Mouse (Mus musculus) MEL (cell line): Measurements from ENCODE around the gene Lsamp. TPM values are rescaled to one million over a fixed set of nuclear protein-coding genes. Genes with fewer than 3 reads are reported as not detected.

Experiments
- DNase-seq: peaks from one replicate; pipeline ENCODE4 v3.0.0; 2011; ENCODE audit warnings: low read depth, low spot score
- H3K27ac ChIP-seq: 2 replicates; pipeline ENCODE4 v1.5.1; 2012; ENCODE audit warnings: low read depth, mild to moderate bottlenecking, control low read depth, low read length, moderate library complexity; ENCODE audit not compliant: control insufficient read depth
- H3K27me3 ChIP-seq, 2 experiments: fragments of 150-350 bp in 1 of 2; sonication (generic) in 1 of 2; 2 replicates each; pipeline ENCODE4 v1.6.1; 2012; ENCODE audit warnings: low read length in 2 of 2, mild to moderate bottlenecking in 2 of 2, improper control_type of control experiment in 1 of 2, moderate library complexity in 1 of 2; ENCODE audit not compliant: insufficient read depth in 2 of 2, control insufficient read depth in 1 of 2
- H3K36me3 ChIP-seq, 2 experiments: 2 replicates each; pipeline ENCODE4 v1.6.1; 2012 to 2014; ENCODE audit warnings: low read length in 2 of 2, improper control_type of control experiment in 1 of 2, inconsistent platforms in 1 of 2, mild to moderate bottlenecking in 1 of 2; ENCODE audit not compliant: insufficient read depth in 2 of 2, control insufficient read depth in 1 of 2
- H3K4me1 ChIP-seq, 2 experiments: fragments of 150-350 bp in 1 of 2; sonication (generic) in 1 of 2; 2 replicates each; pipeline ENCODE4 v1.6.1; 2012; ENCODE audit warnings: low read length in 2 of 2, improper control_type of control experiment in 1 of 2, mild to moderate bottlenecking in 1 of 2; ENCODE audit not compliant: insufficient read depth in 2 of 2, control insufficient read depth in 1 of 2
- H3K4me3 ChIP-seq, 2 experiments: fragments of 150-350 bp in 1 of 2; sonication (generic) in 1 of 2; 2 replicates each; pipeline ENCODE4 v1.5.1; 2012; ENCODE audit warnings: low read depth in 2 of 2, low read length in 2 of 2, mild to moderate bottlenecking in 2 of 2, moderate library complexity in 2 of 2, control low read depth in 1 of 2, improper control_type of control experiment in 1 of 2; ENCODE audit not compliant: control insufficient read depth in 1 of 2, insufficient read depth in 1 of 2
- H3K79me2 ChIP-seq: 2 replicates; pipeline ENCODE4 v1.6.1; 2012; ENCODE audit warnings: mild to moderate bottlenecking, low read length, moderate library complexity; ENCODE audit not compliant: control insufficient read depth, poor library complexity, insufficient read depth
- H3K9ac ChIP-seq: 2 replicates; pipeline ENCODE4 v1.6.1; 2012; ENCODE audit warnings: low read depth, mild to moderate bottlenecking, control low read depth, low read length, moderate library complexity; ENCODE audit not compliant: control insufficient read depth, poor library complexity, severe bottlenecking
- H3K9me3 ChIP-seq: fragments of 150-350 bp; sonication (generic); replicated peaks from 2 replicates; pipeline ENCODE4 v1.6.1; 2012; ENCODE audit warnings: mild to moderate bottlenecking, low read length, improper control_type of control experiment, moderate library complexity; ENCODE audit not compliant: insufficient read depth
- CTCF ChIP-seq, 3 experiments: IDR thresholded peaks in 2 of 3; conservative IDR thresholded peaks in 1 of 3; 2 replicates each; pipeline ENCODE4 v1.5.1; 2011 to 2012; ENCODE audit warnings: low read length in 3 of 3, low read depth in 2 of 3, mild to moderate bottlenecking in 2 of 3, improper control_type of control experiment in 1 of 3, inconsistent platforms in 1 of 3, mixed read lengths in 1 of 3, moderate library complexity in 1 of 3; ENCODE audit not compliant: control insufficient read depth in 1 of 3, insufficient read depth in 1 of 3, poor library complexity in 1 of 3, severe bottlenecking in 1 of 3
- ELF1 ChIP-seq: IDR thresholded peaks from 2 replicates; pipeline ENCODE4 v1.6.1; 2014; ENCODE audit warnings: low read depth, mild to moderate bottlenecking, inconsistent platforms, low read length, improper control_type of control experiment, moderate library complexity
- ETS1 ChIP-seq: IDR thresholded peaks from 2 replicates; pipeline ENCODE4 v1.6.1; 2012; ENCODE audit warnings: low read depth, mild to moderate bottlenecking, inconsistent platforms, low read length, improper control_type of control experiment, moderate library complexity
- GABPA ChIP-seq: IDR thresholded peaks from 2 replicates; pipeline ENCODE4 v1.6.1; 2012; ENCODE audit warnings: low read depth, mild to moderate bottlenecking, inconsistent platforms, low read length, improper control_type of control experiment, moderate library complexity
- GATA1 ChIP-seq: IDR thresholded peaks from 2 replicates; pipeline ENCODE4 v1.6.1; 2011; ENCODE audit warnings: low read depth, low read length, improper control_type of control experiment
- HCFC1 ChIP-seq: IDR thresholded peaks from 2 replicates; pipeline ENCODE4 v1.6.1; 2012; ENCODE audit warnings: low read depth, mild to moderate bottlenecking, inconsistent platforms, low read length, improper control_type of control experiment, moderate library complexity
- JUND ChIP-seq: IDR thresholded peaks from 2 replicates; pipeline ENCODE4 v1.6.1; 2011; ENCODE audit warnings: low read depth, mild to moderate bottlenecking, improper control_type of control experiment, low read length
- MAFK ChIP-seq: IDR thresholded peaks from 2 replicates; pipeline ENCODE4 v1.6.1; 2011; ENCODE audit warnings: low read depth, mild to moderate bottlenecking, low read length, improper control_type of control experiment, borderline replicate concordance
- MAZ ChIP-seq: IDR thresholded peaks from 2 replicates; pipeline ENCODE4 v1.6.1; 2012; ENCODE audit warnings: low read depth, mild to moderate bottlenecking, inconsistent platforms, low read length, improper control_type of control experiment
- MEF2A ChIP-seq: IDR thresholded peaks from 2 replicates; pipeline ENCODE4 v1.6.1; 2014; ENCODE audit warnings: low read depth, mild to moderate bottlenecking, inconsistent platforms, low read length, improper control_type of control experiment; ENCODE audit not compliant: poor library complexity, insufficient replicate concordance, severe bottlenecking; ENCODE audit errors: extremely low read depth
- MYB ChIP-seq: IDR thresholded peaks from 2 replicates; pipeline ENCODE4 v1.6.1; 2011; ENCODE audit warnings: mild to moderate bottlenecking, low read depth, low read length, improper control_type of control experiment
- MYC ChIP-seq: IDR thresholded peaks from 2 replicates; pipeline ENCODE4 v1.6.1; 2011; ENCODE audit warnings: low read depth, mild to moderate bottlenecking, low read length, improper control_type of control experiment, moderate library complexity
- NELFE ChIP-seq: IDR thresholded peaks from 2 replicates; pipeline ENCODE4 v1.6.1; 2011; ENCODE audit warnings: low read depth, low read length, improper control_type of control experiment
- POLR2A ChIP-seq, 2 experiments: IDR thresholded peaks; 2 replicates each; pipeline ENCODE4 v1.6.1; 2011 to 2012; ENCODE audit warnings: low read length in 2 of 2, mild to moderate bottlenecking in 2 of 2, control low read depth in 1 of 2, improper control_type of control experiment in 1 of 2, low read depth in 1 of 2, moderate library complexity in 1 of 2; ENCODE audit not compliant: control insufficient read depth in 1 of 2, insufficient read depth in 1 of 2, poor library complexity in 1 of 2
- POLR2AphosphoS2 ChIP-seq: IDR thresholded peaks from 2 replicates; pipeline ENCODE4 v1.6.1; 2011; ENCODE audit warnings: low read length, improper control_type of control experiment
- RAD21 ChIP-seq: IDR thresholded peaks from 2 replicates; pipeline ENCODE4 v1.6.1; 2011; ENCODE audit warnings: mild to moderate bottlenecking, low read depth, low read length, improper control_type of control experiment
- SIN3A ChIP-seq: IDR thresholded peaks from 2 replicates; pipeline ENCODE4 v1.6.1; 2012; ENCODE audit warnings: low read length, improper control_type of control experiment, inconsistent platforms
- TAL1 ChIP-seq: IDR thresholded peaks from 2 replicates; pipeline ENCODE4 v1.6.1; 2012; ENCODE audit warnings: mild to moderate bottlenecking, inconsistent platforms, low read length, moderate library complexity, mixed read lengths
- TBP ChIP-seq: IDR thresholded peaks from 2 replicates; pipeline ENCODE4 v1.8.0; 2011; ENCODE audit warnings: low read depth, low read length, improper control_type of control experiment
- TCF12 ChIP-seq: IDR thresholded peaks from 2 replicates; pipeline ENCODE4 v1.6.1; 2014; ENCODE audit warnings: low read depth, mild to moderate bottlenecking, inconsistent platforms, low read length, improper control_type of control experiment, moderate library complexity
- UBTF ChIP-seq: IDR thresholded peaks from 2 replicates; pipeline ENCODE4 v1.6.1; 2012; ENCODE audit warnings: low read depth, mild to moderate bottlenecking, inconsistent platforms, low read length, improper control_type of control experiment, moderate library complexity, borderline replicate concordance; ENCODE audit not compliant: insufficient read depth
- USF2 ChIP-seq, 2 experiments: IDR thresholded peaks; 2 replicates each; pipeline ENCODE4 v1.6.1; 2011 to 2012; ENCODE audit warnings: improper control_type of control experiment in 2 of 2, low read length in 2 of 2, borderline replicate concordance in 1 of 2, inconsistent platforms in 1 of 2, low read depth in 1 of 2, mild to moderate bottlenecking in 1 of 2; ENCODE audit not compliant: insufficient read depth in 1 of 2
- ZMIZ1 ChIP-seq: IDR thresholded peaks from 2 replicates; pipeline ENCODE4 v1.6.1; 2012; ENCODE audit warnings: low read depth, mild to moderate bottlenecking, inconsistent platforms, low read length, improper control_type of control experiment, moderate library complexity
- polyA plus RNA-seq, 2 experiments: library from polyadenylated mRNA; stranded (reverse) in 1 of 2; unstranded in 1 of 2; fragments of >175 nt in 1 of 2; fragments of >200 nt in 1 of 2; gene quantifications; 2 replicates each; pipeline versions ENCODE4 v1.2.1 to v1.2.4; 2012; ENCODE audit warnings: low replicate concordance in 2 of 2, low read depth in 1 of 2; ENCODE audit not compliant: insufficient read length in 2 of 2, insufficient read depth in 1 of 2, missing spikeins in 1 of 2
- total RNA-seq: library from RNA; depleted of rRNA; stranded (reverse); fragments of 300-350 nt; gene quantifications from 2 replicates; pipeline ENCODE4 v1.2.3, GENCODE M21; 2012

The Lsamp gene
- total and polyA plus RNA-seq, 3 experiments = 0.42 TPM; not detected in 2

DNA sequence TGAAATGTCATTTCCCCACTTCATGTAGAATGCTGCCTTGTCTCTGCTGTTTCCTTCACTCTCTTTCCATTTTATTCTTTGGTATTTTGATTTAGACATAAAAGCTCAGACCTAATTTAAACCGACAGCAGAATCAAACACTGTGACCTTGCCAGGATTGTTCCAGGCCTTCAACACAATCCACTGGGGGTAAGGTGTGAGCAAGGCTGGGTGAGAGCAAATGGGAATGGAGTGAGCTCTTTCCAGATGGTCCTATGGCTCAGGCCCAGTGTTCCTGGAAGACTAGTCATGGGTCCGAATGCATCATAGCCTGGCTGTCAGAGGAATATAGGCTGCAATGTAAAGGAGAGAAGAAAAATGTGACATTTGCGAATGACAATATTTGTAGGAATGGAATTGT is 340.6 kb downstream of the Lsamp start:
- Histone ChIP-seq H3K9ac (no peak overlapping the region), H3K27ac (no peak overlapping the region), H3K36me3 (no peaks in the 10 kb centered on the region), H3K79me2 (no peaks in the 10 kb centered on the region), H3K27me3 (no peaks in the 10 kb centered on the region), H3K4me1 (no peaks in the 10 kb centered on the region), H3K4me3 (no peak overlapping the region), H3K9me3 (no peaks in the 10 kb centered on the region)
- TF ChIP-seq UBTF = no peak
- no peak for TF ChIP-seq TCF12
- TF ChIP-seq ZMIZ1 = no peak
- TF ChIP-seq ELF1 = no peak
- no peak for TF ChIP-seq MEF2A
- no peak for TF ChIP-seq GABPA
- no peak for TF ChIP-seq POLR2AphosphoS2
- TF ChIP-seq SIN3A = no peak
- TF ChIP-seq MYC = no peak
- no peak for TF ChIP-seq POLR2A (IDR thresholded peaks at IDR 0.05; ENCODE audit: control insufficient read depth in 1 of 2, insufficient read depth in 1 of 2, low read depth in 1 of 2, low read length in 2 of 2, poor library complexity in 1 of 2)
- TF ChIP-seq NELFE = no peak
- TF ChIP-seq ETS1 = no peak
- no peak for TF ChIP-seq TBP
- no peak for TF ChIP-seq MAFK
- no peak for TF ChIP-seq RAD21
- no peak for TF ChIP-seq USF2 (IDR thresholded peaks at IDR 0.05; ENCODE audit: borderline replicate concordance in 1 of 2, insufficient read depth in 1 of 2, low read depth in 1 of 2, low read length in 2 of 2)
- DNase-seq = no peak

DNA sequence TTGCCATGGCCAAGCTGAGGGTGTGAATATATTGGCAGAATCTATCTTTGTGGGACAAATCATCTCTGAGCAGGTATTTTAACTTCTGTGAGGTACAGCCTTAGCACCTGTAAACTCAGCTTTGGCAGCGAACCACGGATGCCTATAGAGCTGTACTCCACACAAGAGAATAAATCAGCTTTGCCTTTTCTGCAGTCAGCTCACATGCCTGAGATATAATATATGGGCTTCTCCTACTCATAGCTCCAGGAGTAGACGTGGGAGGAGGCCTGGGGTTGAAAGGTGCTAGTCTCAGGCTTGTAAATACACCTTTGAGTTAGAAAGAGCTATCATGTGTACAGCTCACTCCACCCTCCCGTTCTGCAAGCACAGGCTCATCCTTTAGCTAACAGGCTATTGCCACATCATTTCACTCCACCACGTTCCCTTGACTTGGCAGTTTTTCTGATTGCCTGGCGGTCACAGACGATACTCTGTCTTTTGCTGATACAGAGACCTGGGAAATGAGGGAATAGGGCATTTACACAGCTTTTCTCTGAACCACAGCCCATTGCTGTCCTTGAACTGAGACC is 344.2 kb downstream of the Lsamp start:
- no peak for DNase-seq
- no peaks in the 10 kb centered on the region for H3K27me3 ChIP-seq
- H3K27ac ChIP-seq = no peak overlapping the region
- no peaks in the 10 kb centered on the region for H3K9me3 ChIP-seq
- H3K9ac ChIP-seq = no peak overlapping the region
- H3K4me1 ChIP-seq = no peaks in the 10 kb centered on the region
- TF ChIP-seq HCFC1 (no peak), GABPA (no peak), TAL1 (no peak), MYB (no peak), RAD21 (no peak), CTCF (IDR thresholded peaks at IDR 0.05 in 2 of 3, conservative IDR thresholded peaks at IDR 0.05 in 1 of 3; ENCODE audit: control insufficient read depth in 1 of 3, insufficient read depth in 1 of 3, low read depth in 2 of 3, low read length in 3 of 3, poor library complexity in 1 of 3, severe bottlenecking in 1 of 3) (no peak), POLR2A (IDR thresholded peaks at IDR 0.05; ENCODE audit: control insufficient read depth in 1 of 2, insufficient read depth in 1 of 2, low read depth in 1 of 2, low read length in 2 of 2, poor library complexity in 1 of 2) (no peak), MAZ (no peak), GATA1 (no peak), JUND (no peak)
- H3K4me3 ChIP-seq = no peak overlapping the region
- H3K79me2 ChIP-seq = no peaks in the 10 kb centered on the region
- no peaks in the 10 kb centered on the region for H3K36me3 ChIP-seq
